Mouse (Mus musculus) A20 (cell line): ENCODE measurements around the gene Tmprss9.
A peak's percentile ranks its signal among the peaks of the same experiment; 100 is the strongest.

Experiments used
- DNase-seq: peaks from one replicate; pipeline ENCODE4 v3.0.0-alpha.2; 2011; ENCODE audit warnings: low read depth, low spot score

Tmprss9 gene

GRCm38 (mm10) chr10:80936135-80936809 is 64.6 kb downstream of the Tmprss9 start:
- no peak for DNase-seq

- no peak for DNase-seq
These were observed 65.1 kb downstream of the Tmprss9 start for GRCm38 (mm10) chr10:80936810-80937164.

- peak; percentile 80 for DNase-seq
These were observed 66.0 kb downstream of the Tmprss9 start for GRCm38 (mm10) chr10:80937646-80938045.

GRCm38 (mm10) chr10:80938831-80939550 is 67.3 kb downstream of the Tmprss9 start:
- DNase-seq = no peak

GRCm38 (mm10) chr10:80939671-80940070 is 68.0 kb downstream of the Tmprss9 start:
- peak; percentile 68 for DNase-seq

GRCm38 (mm10) chr10:80940320-80940987 is 68.8 kb downstream of the Tmprss9 start:
- no peak for DNase-seq

GRCm38 (mm10) chr10:80940988-80941347 is 69.3 kb downstream of the Tmprss9 start:
- DNase-seq = no peak

- DNase-seq = no peak
These were observed 71.3 kb downstream of the Tmprss9 start for GRCm38 (mm10) chr10:80942919-80943318.

- DNase-seq = no peak
These were observed 72.1 kb downstream of the Tmprss9 start for GRCm38 (mm10) chr10:80943701-80944100.

- no peak for DNase-seq
These were observed 72.6 kb downstream of the Tmprss9 start for GRCm38 (mm10) chr10:80944231-80944630.

GRCm38 (mm10) chr10:80946684-80947437 is 75.2 kb downstream of the Tmprss9 start:
- no peak for DNase-seq

GRCm38 (mm10) chr10:80947802-80948201 is 76.2 kb downstream of the Tmprss9 start:
- DNase-seq = no peak

- DNase-seq = no peak
These were observed 76.9 kb downstream of the Tmprss9 start for GRCm38 (mm10) chr10:80948570-80948969.

- no peak for DNase-seq
These were observed 77.4 kb downstream of the Tmprss9 start for GRCm38 (mm10) chr10:80949081-80949480.
